7 mouse cellular contexts compared by ENCODE assay signal in the genomic region with DNA sequence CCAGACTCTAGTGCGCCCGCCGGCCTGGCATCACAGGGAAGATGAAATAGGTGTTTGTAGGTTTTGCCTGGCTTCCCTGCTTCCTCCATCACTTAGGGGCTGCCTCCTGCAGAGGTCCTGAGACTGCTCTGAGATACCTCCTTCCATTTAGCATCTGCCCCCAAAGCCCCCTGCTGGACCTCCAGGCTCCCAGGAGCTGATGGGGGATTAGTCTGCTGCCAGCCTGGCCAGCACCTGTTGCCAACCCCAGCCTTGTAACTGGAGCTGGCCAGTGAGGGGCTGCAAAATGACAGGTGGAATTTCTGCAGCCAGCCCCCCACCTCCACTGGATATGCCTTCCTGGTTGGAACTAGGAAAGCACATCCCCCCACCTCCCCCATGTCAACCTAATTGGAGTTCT. TPM values are rescaled to one million over a fixed set of nuclear protein-coding genes. Genes with fewer than 3 reads are reported as not detected.
DNase-seq lines count a peak whose midpoint lies in the region; ATAC-seq and TF ChIP-seq lines count a peak whose summit lies in the region.

No protein-coding gene starts in this region.

- TF ChIP-seq CTCF in lung, adult 2 months (IDR thresholded peaks at IDR 0.05; ENCODE audit: insufficient read depth, low read length): no peak

- peak overlapping the region; percentile 31 for H3K9ac ChIP-seq in embryonic facial prominence, embryonic 12.5 days
- peak overlapping the region; percentile 69; the same call in 1 of the 2 replicates for H3K9ac ChIP-seq in hindbrain, embryonic 12.5 days

- WGBS in lung, adult 2 months: 7% methylated on average over 3 of the region's 3 CpGs
- WGBS in embryonic facial prominence, embryonic 12.5 days: 24% methylated on average over 3 of the region's 3 CpGs
- WGBS in hindbrain, embryonic 12.5 days: 34% methylated on average over 3 of the region's 3 CpGs
- 26% methylated on average over 3 of the region's 3 CpGs for WGBS in midbrain, embryonic 10.5 days

- H3K9me3 ChIP-seq in embryonic facial prominence, embryonic 12.5 days: no peaks in the 10 kb centered on the region
- H3K9me3 ChIP-seq in hindbrain, embryonic 12.5 days (replicated peaks): no peaks in the 10 kb centered on the region
- no peaks in the 10 kb centered on the region for H3K9me3 ChIP-seq in midbrain, embryonic 10.5 days (replicated peaks)

- peak overlapping the region; percentile 5 for H3K4me3 ChIP-seq in lung, adult 2 months (replicated peaks; ENCODE audit: extremely low read depth, low read depth, low read length)
- H3K4me3 ChIP-seq in embryonic facial prominence, embryonic 12.5 days: peak overlapping the region; percentile 82
- peak overlapping the region; percentile 39; the same call in 1 of the 2 replicates for H3K4me3 ChIP-seq in hindbrain, embryonic 12.5 days
- H3K4me3 ChIP-seq in midbrain, embryonic 10.5 days: peak overlapping the region; percentile 74

- no peak for DNase-seq in lung, adult 2 months
- DNase-seq in lung, postnatal 14 days: no peak
- no peak for DNase-seq in midbrain, embryonic 10.5 days (ENCODE audit: low spot score)
- DNase-seq in frontal cortex, postnatal 25 days (ENCODE audit: low spot score in 2 of 2): no peak
- no peak for DNase-seq in right cerebral cortex, postnatal 14 days

- no peaks in the 10 kb centered on the region for H3K36me3 ChIP-seq in embryonic facial prominence, embryonic 12.5 days
- no peaks in the 10 kb centered on the region for H3K36me3 ChIP-seq in hindbrain, embryonic 12.5 days
- no peaks in the 10 kb centered on the region for H3K36me3 ChIP-seq in midbrain, embryonic 10.5 days

- peak overlapping the region; percentile 91 for H3K4me2 ChIP-seq in embryonic facial prominence, embryonic 12.5 days (replicated peaks)
- H3K4me2 ChIP-seq in hindbrain, embryonic 12.5 days (replicated peaks): peak overlapping the region; percentile 87

- H3K27ac ChIP-seq in embryonic facial prominence, embryonic 12.5 days: peak overlapping the region; percentile 99
- peak overlapping the region; percentile 90 for H3K27ac ChIP-seq in hindbrain, embryonic 12.5 days
- peak overlapping the region; percentile 94 for H3K27ac ChIP-seq in midbrain, embryonic 10.5 days (replicated peaks)

- H3K4me1 ChIP-seq in lung, adult 2 months (ENCODE audit: control insufficient read depth, insufficient read depth, low read length): peaks cover 55% of the 10 kb centered on the region
- H3K4me1 ChIP-seq in embryonic facial prominence, embryonic 12.5 days: peaks cover 88% of the 10 kb centered on the region
- peaks cover 93% of the 10 kb centered on the region for H3K4me1 ChIP-seq in hindbrain, embryonic 12.5 days
- peaks cover 100% of the 10 kb centered on the region for H3K4me1 ChIP-seq in midbrain, embryonic 10.5 days

- no peak for ATAC-seq in embryonic facial prominence, embryonic 12.5 days (ENCODE audit: insufficient number of reproducible peaks, insufficient read depth, low FRiP score, low TSS enrichment)
- ATAC-seq in hindbrain, embryonic 12.5 days (ENCODE audit: low FRiP score): no peak

- TF ChIP-seq POLR2A in lung, adult 2 months (IDR thresholded peaks at IDR 0.05; ENCODE audit: borderline replicate concordance, extremely low read depth, low read depth, low read length): no peak

- H3K27me3 ChIP-seq in embryonic facial prominence, embryonic 12.5 days: no peaks in the 10 kb centered on the region
- H3K27me3 ChIP-seq in hindbrain, embryonic 12.5 days: 0 out of 2 replicates have a peak, but pooled peaks cover 3% of the 10 kb centered on the region
- H3K27me3 ChIP-seq in midbrain, embryonic 10.5 days (ENCODE audit: low read depth, poor library complexity, severe bottlenecking): peaks cover 32% of the 10 kb centered on the region

RNA-seq across cellular contexts. Expression of a gene that starts 13.2 kb away (rescaled TPM):
- 59.0 and 62.2 TPM in 2 replicates for polyA plus RNA-seq in lung, adult 2 months (2012; rRNA removed)
- 48.8 and 49.2 TPM in 2 replicates for polyA plus RNA-seq in embryonic facial prominence, embryonic 12.5 days (2016; fragmentation: Nextera tagmentation; extraction: Ambion mirVana)
- 38.6 and 46.9 TPM in 2 replicates for polyA plus RNA-seq in hindbrain, embryonic 12.5 days (2016; fragmentation: Nextera tagmentation; extraction: Ambion mirVana)
- polyA plus RNA-seq in midbrain, embryonic 10.5 days (2016; fragmentation: Nextera tagmentation; extraction: Ambion mirVana): 15.5 and 16.1 TPM in 2 replicates

RNA-seq across cellular contexts. Expression of a gene that starts 33.2 kb away (rescaled TPM):
- polyA plus RNA-seq in lung, adult 2 months (2012; rRNA removed): 0.16 and 0.25 TPM in 2 replicates
- polyA plus RNA-seq in embryonic facial prominence, embryonic 12.5 days (2016; fragmentation: Nextera tagmentation; extraction: Ambion mirVana): 33.1 and 34.7 TPM in 2 replicates
- polyA plus RNA-seq in hindbrain, embryonic 12.5 days (2016; fragmentation: Nextera tagmentation; extraction: Ambion mirVana): 19.0 and 20.2 TPM in 2 replicates
- 53.3 and 67.8 TPM in 2 replicates for polyA plus RNA-seq in midbrain, embryonic 10.5 days (2016; fragmentation: Nextera tagmentation; extraction: Ambion mirVana)

RNA-seq across cellular contexts. Expression of a gene that starts 42.0 kb away (rescaled TPM):
- polyA plus RNA-seq in lung, adult 2 months (2012; rRNA removed): 0.29 and 0.40 TPM in 2 replicates
- polyA plus RNA-seq in embryonic facial prominence, embryonic 12.5 days (2016; fragmentation: Nextera tagmentation; extraction: Ambion mirVana): 0.73 and 1.4 TPM in 2 replicates
- polyA plus RNA-seq in hindbrain, embryonic 12.5 days (2016; fragmentation: Nextera tagmentation; extraction: Ambion mirVana): 0.88 and 1.1 TPM in 2 replicates
- polyA plus RNA-seq in midbrain, embryonic 10.5 days (2016; fragmentation: Nextera tagmentation; extraction: Ambion mirVana): 0.16 TPM in 1 of 2 replicates, not detected in the other

Comparison
In these comparisons a context has a peak if more than half of its experiments do, and no peak if none do; other contexts are left out.
1. H3K4me3 ChIP-seq: peak in every context shown above with its lines; median percentile 82 in embryonic facial prominence, embryonic 12.5 days; 74 in midbrain, embryonic 10.5 days; 39 in hindbrain, embryonic 12.5 days; 5 in lung, adult 2 months.
2. RNA of a gene that starts 33.2 kb away (polyA plus RNA-seq): 53.3 to 67.8 TPM in midbrain, embryonic 10.5 days, 33.1 to 34.7 TPM in embryonic facial prominence, embryonic 12.5 days and 19.0 to 20.2 TPM in hindbrain, embryonic 12.5 days; 0.16 to 0.25 TPM in lung, adult 2 months; every median in the first group is over 10 times any median in the second.
3. Peak in every context shown above with its lines, with median percentiles within 50 percentile points of each other: H3K27ac ChIP-seq.